Mouse (Mus musculus) heart, adult 11 months (tissue): ENCODE measurements around the gene Smad9.

ENCODE experiments used
- DNase-seq: peaks from one replicate; pipeline ENCODE4 v3.0.0; 2022

The Smad9 gene

DNA sequence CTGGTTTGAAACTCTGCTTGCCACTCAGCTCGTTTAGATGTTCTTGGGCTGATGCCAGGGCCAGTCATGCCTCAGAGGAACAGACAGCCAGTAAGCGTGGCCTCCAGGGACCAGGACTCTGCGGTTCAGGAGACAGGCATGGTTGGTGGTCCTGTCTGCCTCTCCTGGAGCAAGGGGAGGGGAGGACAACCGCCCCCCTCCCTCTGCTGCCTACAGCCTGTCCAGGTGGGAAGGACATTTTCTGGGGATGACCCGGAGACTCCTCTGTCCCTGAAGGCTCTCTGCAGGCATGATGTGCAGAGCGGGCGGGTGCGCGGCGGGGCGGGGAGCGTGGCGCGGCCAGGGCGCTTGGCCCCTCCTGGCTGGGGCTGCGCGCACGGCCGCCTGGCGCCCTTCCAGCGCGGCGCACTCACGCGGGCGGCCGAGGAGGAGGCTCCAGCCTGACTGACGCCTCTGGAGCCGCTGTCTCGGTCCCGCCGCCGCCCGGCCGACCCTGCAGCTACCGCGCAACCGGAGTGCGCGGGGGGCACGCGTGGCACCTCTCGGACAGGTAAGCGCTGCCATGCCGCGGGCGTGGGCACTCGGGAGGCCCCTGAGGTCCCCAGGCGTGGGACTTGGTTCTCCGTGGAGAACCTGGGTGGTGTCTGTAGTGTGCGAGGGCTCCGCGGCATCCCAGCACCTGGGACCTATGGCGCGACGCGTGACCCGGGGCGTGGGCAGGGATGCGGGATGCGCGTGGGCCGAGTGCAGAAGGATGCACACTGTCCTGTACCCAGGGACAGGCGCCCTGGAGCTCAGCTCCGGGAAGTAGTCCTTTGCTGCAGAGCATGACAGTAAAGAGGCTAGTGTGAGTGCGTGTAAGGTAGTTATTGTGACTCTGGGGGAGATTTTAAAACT is at the start of gene Smad9:
Gene Smad9 (plus strand): TSS at position 438 of the 897 bp plus-strand sequence.
- peak; percentile 96 for DNase-seq

DNA sequence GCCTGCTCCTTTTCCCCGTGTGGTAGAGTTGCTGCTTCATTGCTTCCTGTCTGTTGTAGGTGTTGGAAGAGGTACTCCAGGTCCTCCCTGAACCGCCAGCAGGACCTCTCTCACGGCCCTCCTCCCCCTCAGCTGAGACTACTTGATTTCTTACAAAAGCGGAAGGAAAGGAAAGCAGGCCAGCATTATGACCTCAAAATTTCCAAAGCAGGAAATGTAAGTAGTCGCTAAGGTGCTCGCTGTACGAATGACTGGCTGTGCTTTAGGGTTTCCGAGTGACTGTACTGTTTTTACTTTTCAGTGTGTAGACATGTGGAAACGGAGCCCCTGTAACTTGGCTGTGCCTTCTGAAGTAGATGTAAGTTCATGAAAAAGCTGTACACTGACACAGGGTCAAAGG is 46.4 kb upstream of the Smad9 start:
- peak; percentile 94 for DNase-seq

DNA sequence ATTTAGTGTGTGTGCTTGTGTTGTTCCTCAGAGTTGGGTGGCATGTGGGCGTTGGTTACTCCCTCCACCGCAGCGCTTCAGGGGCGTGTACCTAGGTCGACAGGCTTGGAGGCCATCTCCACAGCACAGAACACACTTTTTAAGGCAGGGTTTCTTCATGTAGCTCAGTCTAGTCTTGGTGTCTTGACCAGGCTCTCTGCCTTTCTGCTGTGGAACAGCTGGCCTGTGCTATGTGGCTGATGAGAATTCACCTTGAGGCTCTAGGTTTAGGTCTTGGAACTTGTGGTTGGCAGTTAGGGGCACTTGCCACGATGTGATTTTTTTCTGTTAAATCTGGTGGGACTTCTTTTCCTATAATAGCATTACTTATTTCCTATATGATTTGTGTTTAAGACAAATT is 41.1 kb upstream of the Smad9 start, which contains the start of gene Gm21958:
Gene Gm21958 (minus strand): TSS at position 101 of the 400 bp plus-strand sequence.
- peak; percentile 60 for DNase-seq

DNA sequence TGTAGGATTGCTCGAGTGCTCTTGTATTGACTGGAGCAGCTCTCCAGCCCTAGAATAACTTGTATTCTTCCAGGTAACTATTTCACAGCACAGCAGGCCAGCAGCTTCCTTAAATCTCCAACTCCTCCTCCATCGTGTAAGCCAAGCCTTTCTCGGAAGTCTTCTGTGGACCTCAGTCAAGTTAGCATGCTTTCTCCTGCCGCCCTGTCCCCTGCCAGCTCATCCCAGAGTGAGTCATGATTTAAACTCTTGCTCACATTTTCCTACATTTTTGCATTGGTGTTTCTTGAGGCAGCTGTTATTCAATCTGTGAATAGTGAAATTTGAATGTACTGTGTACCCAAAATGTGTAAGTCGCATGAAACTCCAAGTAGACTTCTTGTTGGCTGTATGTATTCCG is 39.9 kb upstream of the Smad9 start:
- peak; percentile 52 for DNase-seq

DNA sequence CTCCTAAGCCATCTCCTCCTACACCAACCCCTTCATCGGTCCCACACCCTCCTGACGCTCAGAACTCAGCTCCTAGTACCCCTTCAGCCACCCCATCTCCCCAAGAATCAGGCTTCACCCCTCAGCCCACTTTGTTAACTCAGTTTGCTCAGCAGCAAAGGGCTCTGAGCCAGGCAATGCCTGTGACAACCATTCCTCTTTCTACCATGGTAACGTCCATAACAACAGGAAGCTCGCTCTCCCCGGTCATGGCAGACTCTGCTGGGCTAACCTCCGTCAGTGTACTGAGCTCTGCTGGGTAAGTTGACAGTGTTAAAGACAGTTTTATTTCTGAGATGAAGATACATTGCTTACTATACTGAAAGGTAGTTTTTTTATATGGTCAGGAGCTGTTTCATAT is 38.0 kb upstream of the Smad9 start:
- peak; percentile 75 for DNase-seq

DNA sequence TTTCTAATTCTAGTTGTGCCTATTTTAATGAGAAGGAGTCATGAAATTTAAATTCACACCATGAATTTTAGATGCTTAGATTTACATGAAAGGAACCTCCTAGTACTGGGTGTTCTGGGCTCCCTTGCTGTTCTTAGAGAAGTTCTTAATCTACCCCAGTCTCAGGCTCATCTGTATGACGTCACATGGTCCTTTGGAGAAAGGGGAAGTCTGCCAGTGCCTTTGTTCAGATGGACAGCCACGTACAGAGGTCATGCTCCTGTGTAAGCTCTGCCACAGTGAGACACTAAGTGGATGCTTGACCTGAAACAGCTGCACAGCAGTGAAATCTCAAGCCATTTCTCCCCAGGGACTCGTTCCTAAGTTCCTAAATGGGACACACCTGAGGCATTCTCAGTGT is 36.4 kb upstream of the Smad9 start:
- peak; percentile 89 for DNase-seq

DNA sequence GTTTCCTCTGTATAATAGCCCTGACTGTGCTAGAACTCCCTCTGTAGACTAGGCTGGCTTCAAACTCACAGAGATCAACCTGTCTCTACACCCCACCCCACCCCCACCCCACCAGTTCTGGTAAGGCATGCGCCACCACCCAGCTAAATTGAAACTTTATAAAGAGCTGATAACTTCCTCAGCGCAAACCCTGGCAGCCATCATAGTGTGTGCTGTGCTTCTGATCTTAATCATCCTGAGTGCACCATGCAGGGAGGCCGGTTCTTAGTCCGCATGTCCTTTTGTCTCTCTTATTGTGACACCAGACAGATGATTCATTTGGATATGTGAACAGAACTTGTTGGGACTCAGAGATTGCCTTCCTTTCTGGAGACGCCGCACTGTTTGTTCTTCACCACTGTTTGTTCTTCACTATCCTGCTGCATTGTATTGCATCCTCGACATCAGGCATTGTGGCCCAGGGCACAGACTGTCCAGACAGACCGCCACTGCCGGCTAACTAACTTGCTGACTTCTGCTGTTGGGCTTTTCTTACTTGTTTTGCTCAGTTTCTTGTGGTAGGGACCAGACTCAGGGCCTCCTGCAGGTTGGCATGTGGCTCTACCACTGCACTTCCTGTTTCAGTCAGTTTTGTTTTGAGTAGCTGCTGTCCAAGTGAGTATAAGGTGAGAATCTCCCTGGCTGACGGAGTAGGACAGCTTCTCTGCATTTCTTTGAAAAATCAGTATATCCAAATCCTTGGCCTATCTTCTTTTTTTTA is 31.5 kb upstream of the Smad9 start:
- DNase-seq: peak; percentile 88

DNA sequence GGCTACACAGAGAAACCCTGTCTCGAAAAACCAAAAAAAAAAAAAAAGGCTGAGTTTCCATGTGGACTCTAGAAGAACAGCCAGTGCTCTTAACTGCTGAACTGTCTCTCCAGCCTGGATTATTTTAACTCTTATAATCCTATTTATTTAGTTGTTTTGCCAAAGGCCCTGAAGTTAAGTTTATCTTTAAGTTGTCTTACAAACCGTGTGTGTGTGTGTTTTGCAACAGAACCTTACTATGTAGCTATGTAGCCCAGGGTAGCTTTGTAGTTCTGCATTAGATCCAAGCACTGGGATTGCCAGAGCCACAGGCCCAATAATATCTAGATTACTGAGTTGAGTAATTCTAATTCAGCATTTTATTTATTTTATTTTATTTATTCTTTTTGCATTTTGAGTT is 30.0 kb upstream of the Smad9 start:
- no peak for DNase-seq

DNA sequence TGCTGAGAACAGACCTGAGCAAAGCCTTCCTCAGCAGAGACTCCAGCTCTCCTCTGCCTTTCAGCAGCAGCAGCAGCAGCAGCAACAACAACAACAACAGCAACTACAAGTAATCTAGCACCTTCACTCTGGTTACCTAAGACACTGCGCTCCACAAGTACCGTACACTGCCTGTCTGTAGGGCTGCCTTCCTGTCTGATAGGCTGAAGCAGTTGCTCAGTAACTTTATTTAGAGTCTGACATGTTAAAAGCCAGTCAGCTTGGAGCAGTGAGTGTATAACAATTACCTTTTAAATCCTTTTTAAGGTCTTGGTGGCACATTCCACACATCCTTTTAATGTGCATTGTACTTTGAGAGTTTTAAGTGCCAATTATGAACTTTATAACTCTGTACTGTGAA is 27.8 kb upstream of the Smad9 start:
- DNase-seq: peak; percentile 17

DNA sequence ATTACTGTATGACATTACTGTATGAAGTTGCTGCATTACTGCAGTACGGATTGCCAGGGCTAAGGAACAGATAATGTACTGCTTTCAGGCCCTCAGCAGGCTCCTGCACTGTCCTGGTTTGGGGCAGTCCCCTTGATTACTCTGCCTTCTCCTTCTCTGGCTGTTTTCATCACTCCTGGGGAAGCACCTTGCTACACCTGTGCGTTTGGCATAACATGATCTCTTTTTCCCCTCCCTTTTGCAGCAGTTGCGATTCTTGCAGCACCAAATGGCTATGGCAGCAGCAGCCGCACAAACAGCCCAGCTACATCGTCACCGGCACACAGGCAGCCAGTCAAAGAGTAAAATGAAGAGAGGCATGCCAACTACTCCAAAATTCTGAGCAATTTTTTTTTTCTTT is 27.3 kb upstream of the Smad9 start:
- DNase-seq: peak; percentile 83

DNA sequence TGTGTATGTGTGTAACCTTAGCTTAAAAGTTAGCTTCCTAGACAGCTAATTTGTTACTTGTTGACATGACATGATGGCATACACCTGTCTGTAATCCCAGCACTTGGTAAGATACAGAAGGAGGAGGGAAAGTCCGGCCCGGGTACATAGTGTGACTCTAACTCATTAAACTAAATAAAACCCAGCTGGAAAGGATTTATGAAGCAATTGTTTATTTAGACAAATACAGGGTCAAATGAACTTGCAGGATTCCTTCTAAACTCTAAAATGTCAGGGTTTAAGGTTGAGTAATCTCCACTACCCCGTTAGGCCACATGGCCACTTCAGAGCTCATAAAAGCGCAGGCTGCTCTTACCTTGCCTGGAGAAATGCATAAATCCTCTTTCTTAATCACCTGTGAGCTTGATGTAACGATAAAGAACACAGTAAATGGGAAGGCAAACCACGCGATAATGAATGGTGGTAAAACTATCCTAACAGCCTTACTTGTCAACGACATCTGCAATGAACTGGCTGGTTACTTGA is 23.7 kb upstream of the Smad9 start:
- DNase-seq: no peak

DNA sequence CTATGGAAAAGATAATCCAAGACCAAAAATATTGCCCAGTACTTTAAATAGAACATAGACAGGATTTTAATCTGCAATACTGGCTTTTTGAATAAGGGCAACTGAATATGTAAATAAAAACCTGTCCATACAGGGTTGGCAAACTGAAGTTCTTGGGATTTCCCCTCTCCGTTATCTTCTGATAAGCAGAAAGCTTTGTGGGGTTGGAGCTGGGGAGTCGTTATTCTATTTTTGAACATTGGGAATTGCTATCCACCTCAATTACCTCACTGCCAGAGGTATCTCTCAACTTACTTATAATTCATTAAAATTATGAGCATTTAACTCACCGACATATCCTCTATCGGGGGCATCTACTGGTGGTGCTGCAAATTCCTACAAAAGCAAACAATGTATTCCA is 23.0 kb upstream of the Smad9 start:
- DNase-seq: no peak

DNA sequence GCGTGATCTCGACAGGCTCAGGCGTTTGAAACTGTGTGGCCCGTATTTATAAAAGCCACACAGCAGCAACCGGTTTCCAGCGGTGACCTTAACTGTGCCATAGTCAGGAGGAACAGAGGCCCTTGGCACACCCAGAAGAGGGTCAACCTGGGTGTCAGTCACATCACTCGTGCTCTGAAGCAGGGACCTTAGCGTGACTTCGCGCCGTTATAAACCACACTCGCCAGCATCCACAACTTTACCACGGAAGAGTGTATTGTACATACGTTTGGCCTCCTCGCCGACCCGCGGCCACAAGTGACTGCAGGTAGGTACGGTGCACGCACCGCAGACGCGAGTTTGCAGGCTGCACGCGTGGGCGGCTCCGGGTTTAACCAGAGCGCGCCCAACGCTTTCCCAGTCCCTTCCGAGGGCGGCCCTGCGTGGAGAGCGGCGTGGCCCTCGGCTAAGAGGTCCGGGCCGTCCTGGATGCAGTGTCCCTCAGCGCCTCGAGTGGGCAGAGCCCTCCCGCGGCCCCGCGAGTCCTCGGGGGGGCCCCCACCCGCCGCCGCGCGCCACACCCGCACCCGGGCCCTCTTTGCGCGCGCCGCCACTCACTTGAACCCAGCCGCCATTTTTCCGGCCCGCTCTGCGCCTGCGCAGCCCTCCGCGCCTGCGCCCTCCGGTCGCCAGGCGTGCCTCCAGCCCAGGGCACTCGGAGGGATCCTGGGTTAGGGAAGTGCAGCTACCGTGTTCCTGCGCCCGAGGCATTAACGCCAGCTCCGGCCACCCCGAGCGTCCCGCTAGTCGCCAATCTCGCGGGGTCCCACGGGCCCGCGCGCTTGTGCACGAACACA is 20.8 kb upstream of the Smad9 start:
- peak; percentile 99 for DNase-seq

DNA sequence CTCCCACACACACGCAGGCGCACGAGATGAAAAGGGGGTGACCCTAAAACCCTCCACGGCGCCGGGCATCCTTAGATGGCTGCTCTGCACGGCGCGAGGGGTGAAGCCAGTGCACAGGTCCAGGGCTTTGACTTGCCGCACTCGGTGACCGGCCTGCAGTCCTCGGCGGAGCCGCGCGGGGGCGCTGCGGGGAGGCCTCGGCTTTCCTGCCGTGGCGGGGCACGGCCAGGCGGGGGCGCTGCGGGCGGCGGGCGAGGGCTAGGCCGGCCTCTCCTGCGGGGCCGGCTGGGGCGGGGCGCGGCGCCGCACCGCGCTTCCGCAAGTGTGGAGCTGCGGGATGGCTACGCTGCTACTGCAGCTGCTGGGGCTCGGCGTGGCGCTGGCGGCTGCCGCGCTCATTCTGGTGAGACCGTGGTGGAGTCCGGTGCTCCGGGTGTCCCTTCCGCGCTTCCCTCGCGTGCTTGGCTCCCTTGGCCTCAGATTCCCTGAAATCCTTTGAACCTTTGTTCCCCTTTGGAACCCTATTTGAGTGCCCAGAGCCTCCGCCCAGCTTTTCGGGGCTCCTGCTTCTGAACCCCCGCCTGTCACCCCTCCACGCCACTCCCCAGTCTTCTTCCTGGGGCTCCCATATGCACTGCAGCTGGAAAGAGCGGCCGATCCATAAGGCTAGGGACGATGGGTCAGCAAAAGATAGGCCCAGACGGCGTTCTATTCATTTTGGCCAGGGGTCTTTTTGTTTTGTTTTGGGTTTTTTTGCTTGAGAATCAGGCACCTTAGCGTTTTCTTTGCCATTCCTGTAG is 19.9 kb upstream of the Smad9 start, which contains the start of the genes Exosc8 and Alg5:
Gene Exosc8 (minus strand): TSS at position 147 of the 800 bp plus-strand sequence.
Gene Alg5 (plus strand): TSS at position 293 of the 800 bp plus-strand sequence.
- peak; percentile 98 for DNase-seq

DNA sequence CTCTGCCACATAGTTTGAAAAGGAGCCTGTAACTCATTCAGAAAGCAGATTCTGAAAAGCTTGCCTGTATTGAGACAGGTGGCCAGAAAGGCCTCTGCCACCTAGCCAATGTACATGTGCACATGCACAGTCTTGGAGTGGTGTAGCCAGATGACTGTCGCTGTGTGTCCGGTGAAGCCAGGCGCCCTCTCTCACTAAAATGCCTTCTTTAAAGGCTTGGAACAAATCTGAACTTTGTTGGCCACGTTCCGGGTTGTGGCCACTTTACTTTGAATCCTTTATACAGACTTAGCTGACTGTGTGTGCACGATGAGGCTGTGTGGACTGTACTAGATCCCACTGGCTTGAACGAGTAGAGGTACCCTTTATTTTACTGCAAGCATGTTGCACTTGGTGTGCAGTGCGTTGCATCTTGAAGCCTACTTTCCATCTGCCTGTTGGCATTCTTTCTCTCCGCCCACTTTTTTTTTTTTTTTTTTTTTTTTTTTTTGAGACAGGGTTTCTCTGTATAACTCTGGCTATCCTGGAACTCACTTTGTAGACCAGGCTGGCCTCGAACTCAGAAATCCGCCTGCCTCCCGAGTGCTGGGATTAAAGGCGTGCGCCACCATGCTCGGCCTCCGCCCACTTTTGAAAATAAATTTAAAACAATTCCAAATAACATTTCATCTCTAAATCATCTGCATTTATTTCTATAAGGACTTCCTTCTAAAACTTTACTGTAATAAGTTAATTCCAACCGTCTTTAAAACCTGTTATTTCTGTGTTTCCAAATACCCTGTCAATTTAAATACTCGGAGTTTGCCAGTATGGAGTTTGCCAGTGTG is 19.1 kb upstream of the Smad9 start:
- peak; percentile 83 for DNase-seq

DNA sequence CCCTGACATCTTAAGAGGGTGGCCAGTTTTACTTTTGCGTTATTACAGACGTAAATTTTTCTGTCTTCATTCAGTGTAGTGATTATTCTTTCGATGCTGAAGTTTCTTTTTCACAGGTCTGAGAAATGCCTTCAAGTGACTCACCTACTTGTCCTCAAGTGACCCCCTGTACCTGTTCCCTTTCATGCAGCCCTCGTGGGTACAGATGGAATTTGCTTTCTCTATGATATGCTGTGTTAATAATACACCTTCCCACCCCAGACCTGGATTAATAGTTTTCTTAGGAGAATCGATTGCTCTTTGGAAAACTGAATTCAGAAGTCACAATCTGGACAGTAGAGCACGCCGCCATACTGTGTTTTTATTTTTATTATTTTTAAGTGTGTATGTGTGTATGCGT is 18.1 kb upstream of the Smad9 start:
- DNase-seq: peak; percentile 53

DNA sequence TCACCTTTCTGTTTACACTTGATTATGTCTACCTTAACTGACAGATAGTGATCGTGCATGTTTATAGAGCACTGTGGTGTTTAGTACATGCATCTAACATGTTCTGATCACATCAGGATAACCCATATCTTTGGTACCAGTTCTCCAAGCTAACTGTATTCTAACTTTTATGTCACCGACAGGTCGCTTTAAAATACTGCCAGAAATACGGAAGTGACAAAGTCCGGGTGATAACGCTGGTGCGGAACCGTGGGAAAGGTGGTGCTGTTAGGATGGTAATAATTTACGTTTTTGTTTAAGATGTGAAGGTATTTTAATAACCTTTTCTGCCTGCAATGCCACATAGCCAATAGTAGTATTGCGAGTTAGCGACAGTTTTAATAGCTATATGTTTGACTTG is 13.4 kb upstream of the Smad9 start:
- no peak for DNase-seq

DNA sequence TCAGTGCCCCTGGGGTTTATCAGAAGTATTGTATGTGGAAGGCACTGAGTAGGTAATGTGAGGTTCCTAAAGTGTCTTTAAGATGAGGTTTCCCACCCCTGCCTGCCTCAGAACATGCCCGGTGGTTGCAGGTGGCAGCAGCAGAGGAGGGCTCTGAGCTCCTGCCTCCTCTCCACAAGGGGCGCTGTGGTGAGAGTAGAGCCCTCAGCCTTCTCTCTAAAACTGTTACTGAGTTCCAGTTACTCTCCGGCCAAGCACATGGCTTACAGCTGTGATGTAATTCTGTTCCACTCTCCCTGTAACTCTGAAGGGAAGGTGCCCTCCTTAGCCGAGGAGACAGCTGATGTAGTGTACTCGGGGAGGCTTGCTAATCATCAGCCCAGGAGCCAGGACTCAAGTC is 9.6 kb upstream of the Smad9 start:
- DNase-seq: no peak

DNA sequence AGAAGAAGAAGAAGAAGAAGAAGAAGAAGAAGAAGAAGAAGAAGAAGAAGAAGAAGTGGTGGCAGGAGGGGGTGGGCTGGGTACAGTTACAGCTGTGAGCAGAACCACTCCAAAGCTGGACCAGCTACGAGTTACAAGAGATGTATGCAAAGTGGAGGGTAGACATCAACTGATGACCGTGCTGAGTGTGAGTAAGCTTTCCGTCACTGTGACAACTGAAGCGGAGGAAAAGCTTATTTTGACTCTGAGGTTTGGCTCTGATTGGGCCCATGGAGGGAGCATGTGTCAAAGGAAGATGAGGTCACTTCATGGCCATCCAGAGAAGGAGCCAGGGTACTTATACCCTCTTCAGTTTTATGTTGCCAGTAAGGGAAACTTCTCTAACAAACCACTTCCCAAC is 2.0 kb upstream of the Smad9 start:
- no peak for DNase-seq

DNA sequence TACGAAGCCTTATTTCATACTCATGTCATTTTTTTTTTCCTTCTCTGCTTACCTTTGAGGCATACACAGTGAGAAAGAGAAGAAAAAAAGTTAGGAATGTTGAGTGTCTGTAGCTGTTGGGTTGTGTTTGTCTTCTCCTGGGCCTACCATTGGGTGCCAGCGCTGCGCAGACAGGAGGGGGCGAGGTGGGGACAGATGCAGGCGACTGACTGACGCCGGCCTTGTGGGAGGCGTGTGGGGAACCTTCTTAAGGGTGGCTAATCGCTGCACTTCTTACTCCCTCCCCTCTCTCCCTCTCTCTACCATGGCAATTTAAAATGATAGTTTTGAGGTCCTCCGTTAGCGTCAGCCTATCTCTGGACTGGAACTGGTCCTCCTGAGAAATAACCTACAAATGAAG is 676 bp downstream of the Smad9 start:
- DNase-seq: no peak

DNA sequence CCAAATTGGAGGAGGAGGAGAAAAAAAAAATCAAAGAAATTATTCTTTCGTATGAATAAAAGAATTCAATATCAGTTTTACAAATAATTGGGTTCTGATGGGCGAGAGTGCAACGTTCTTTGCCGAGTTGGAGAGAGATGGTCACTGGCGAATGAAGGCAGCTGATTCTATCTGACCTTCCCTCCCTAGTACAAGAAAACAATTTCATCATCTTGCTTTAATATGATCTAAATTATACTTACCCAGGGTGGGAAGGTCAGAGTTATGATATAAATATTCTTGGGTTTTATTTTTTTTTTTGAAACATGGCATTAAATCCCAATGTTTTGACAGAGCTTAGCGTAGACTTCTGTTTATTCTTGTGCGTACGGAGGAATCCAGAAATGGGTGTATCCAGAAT is 2.1 kb downstream of the Smad9 start:
- no peak for DNase-seq
